Mouse (Mus musculus): ENCODE measurements at regions not wholly inside any gene's neighbourhood (a gene's known extent, or its start where the extent isn't known, plus 50 kb on each side); places are given as distances from the start of the nearest gene placed in this dataset.

DNA sequence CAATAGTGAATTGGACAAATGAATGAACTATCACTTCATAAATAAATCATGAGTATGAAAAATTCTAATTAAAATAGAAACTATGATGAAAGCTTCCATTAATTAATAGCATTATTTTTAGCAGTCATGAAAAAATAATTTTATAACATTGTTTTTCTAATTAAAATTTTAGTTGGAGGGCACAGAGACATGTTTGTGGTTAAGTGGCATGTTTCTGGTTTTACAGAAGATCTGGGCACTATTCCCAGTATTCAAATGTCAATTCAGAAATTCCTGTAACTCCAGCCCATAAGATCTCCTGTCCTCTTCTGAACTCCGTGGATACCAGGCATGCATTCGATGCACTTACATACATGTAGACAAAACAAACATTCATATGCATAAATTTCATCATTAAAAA lies 650.6 kb upstream of the Lrfn5 start:
- DNase-seq (ENCODE audit: low read depth): peak; percentile 38

DNA sequence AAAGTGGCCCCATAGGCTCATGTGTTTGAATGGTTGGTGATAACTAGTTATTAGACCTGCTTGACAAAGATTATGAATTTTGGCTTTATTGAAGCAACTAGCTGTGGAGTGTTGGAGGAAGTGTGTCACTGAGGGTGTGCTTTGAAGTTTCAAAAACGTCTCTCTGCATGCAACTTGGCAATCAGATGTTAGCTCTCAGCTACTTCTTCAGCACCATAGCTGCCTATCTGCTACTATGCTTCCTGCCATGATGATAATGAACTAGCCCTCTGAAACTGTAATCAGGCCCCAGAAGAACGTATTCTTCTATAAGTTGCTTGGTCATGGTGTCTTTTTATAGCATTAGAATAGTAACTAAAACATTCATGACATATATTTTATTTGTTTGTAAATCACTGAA lies 630.5 kb upstream of the Lrfn5 start:
- TF ChIP-seq CTCF (IDR thresholded peaks at IDR 0.05; ENCODE audit: borderline replicate concordance, extremely low read depth, insufficient read depth, insufficient read length) (no peak), POLR2A (IDR thresholded peaks at IDR 0.05; ENCODE audit: borderline replicate concordance, extremely low read depth, insufficient read depth, insufficient read length, poor library complexity, severe bottlenecking) (no peak)
- DNase-seq (ENCODE audit: low read depth): no peak

More for the DNA sequence above, 650.6 kb upstream of the Lrfn5 start:
- TF ChIP-seq POLR2A (IDR thresholded peaks at IDR 0.05; ENCODE audit: borderline replicate concordance, extremely low read depth, insufficient read depth, insufficient read length, poor library complexity, severe bottlenecking) (no peak), CTCF (IDR thresholded peaks at IDR 0.05; ENCODE audit: borderline replicate concordance, extremely low read depth, insufficient read depth, insufficient read length) (no peak)

DNA sequence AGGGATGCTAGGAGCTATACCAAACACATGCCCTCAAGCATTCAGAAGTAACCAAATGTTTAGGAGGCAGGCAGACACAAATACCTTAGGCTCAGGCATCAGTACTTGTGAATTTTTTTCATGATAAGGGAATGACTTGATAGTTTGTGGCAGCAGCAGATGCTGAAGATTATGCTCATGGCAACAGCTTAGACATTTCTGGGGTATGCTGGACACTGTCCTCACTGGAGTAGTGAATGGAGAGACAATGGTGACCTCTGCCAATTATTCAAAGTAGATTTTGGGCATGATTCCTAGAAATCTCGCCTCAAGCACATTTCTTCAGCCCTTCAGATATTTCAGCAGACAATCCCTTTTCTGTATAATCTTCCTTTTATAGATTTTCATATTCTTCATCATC lies 628.4 kb upstream of the Lrfn5 start:
- no peak for DNase-seq (ENCODE audit: low read depth)
- TF ChIP-seq POLR2A (IDR thresholded peaks at IDR 0.05; ENCODE audit: borderline replicate concordance, extremely low read depth, insufficient read depth, insufficient read length, poor library complexity, severe bottlenecking) (no peak), CTCF (IDR thresholded peaks at IDR 0.05; ENCODE audit: borderline replicate concordance, extremely low read depth, insufficient read depth, insufficient read length) (no peak)

DNA sequence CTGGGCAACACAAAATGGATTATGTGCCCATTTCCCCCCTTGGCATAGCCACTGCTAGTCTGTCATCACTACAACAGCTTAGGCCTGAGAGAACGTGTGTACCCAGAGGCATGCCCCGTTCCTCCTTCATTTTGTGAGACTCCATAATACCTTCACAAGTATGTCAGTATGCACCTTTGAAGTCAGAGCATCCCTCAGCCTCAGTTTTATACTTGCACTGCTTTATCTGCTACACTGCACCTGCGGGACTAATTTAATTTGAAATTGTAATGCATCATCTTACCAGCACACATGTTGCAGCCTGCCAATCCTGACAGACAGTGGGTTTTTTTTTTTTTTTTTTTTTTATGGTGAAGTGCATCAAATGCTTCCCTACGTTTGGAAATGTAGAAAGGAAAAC lies 590.9 kb upstream of the Lrfn5 start:
- TF ChIP-seq POLR2A (IDR thresholded peaks at IDR 0.05; ENCODE audit: borderline replicate concordance, extremely low read depth, insufficient read depth, insufficient read length, poor library complexity, severe bottlenecking): no peak
- TF ChIP-seq CTCF (IDR thresholded peaks at IDR 0.05; ENCODE audit: borderline replicate concordance, extremely low read depth, insufficient read depth, insufficient read length): no peak
- DNase-seq (ENCODE audit: low read depth): peak; percentile 59

DNA sequence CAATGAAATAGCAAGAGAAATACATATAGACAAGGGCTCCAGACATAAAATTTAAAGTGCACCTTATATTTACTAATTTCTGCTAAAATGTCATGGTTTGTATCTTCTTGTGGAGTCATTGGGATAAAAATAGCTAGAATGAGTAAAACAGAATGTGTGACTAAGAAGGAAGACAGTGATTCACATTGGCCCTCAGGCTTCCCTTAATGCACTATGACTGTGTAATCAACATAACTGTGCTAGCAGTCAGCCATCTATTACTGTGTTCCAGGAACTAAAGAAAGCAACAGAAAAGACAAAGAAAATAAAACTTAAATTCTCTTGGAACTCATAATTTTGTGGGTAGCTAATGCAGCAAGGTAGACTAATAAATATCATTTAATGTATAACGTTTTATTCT lies 555.5 kb upstream of the Lrfn5 start:
- DNase-seq (ENCODE audit: low read depth): no peak
- TF ChIP-seq POLR2A (IDR thresholded peaks at IDR 0.05; ENCODE audit: borderline replicate concordance, extremely low read depth, insufficient read depth, insufficient read length, poor library complexity, severe bottlenecking) (no peak), CTCF (IDR thresholded peaks at IDR 0.05; ENCODE audit: borderline replicate concordance, extremely low read depth, insufficient read depth, insufficient read length) (no peak)

DNA sequence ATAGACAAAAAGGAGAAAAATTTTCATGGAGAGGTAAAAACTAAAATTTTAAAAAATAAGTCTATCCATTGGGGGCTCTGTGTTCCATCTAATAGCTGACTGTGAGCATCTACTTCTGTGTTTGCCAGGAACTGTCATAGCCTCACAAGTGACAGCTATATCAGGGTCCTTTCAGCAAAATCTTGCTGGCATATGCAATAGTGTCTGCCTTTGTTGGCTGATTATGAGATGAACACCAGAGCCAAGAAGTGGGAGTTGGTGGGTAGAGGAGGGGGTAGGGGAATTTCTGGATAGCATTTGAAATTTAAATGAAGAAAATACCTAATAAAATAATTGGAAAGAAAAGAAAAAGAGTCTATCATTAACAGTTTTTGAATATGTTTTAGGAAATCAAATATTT lies 544.5 kb upstream of the Lrfn5 start:
- DNase-seq (ENCODE audit: low read depth): peak; percentile 70
- no peak for TF ChIP-seq POLR2A (IDR thresholded peaks at IDR 0.05; ENCODE audit: borderline replicate concordance, extremely low read depth, insufficient read depth, insufficient read length, poor library complexity, severe bottlenecking)
- TF ChIP-seq CTCF (IDR thresholded peaks at IDR 0.05; ENCODE audit: borderline replicate concordance, extremely low read depth, insufficient read depth, insufficient read length): no peak

All from brain, embryonic 14.5 days (tissue).